Mouse (Mus musculus) right cerebral cortex, adult 2 months (tissue): ENCODE measurements around the gene Gm45521.
"Not testable (repeated sequence)": the region's sequence is repeated elsewhere in the genome, so short reads cannot be mapped to it uniquely, and the experiment has no call there.

Experiments used
- DNase-seq, 2 experiments: peaks; one replicate each; pipeline ENCODE4 v3.0.0; 2021 to 2022; ENCODE audit warnings: low spot score in 2 of 2

Gm45521 gene

DNA sequence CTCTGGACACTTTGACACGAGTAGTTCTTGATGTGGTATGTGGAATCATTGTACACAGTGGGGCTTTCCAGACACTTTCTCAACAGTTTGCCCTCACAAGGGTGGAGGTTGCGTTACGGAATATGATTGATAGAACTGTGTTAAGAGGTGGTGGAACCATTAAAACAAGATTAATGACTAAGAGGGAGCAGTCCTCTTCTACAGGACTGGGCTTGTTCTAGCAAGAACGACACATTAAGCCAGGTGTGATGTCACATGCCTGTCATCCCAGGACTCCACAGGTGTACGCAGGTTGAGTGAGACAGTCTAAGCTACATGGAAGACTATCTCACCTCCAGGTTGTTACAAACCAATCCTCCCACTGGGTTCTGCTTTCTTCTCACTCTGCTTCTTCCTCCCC is 42.3 kb downstream of the Gm45521 start:
- DNase-seq, result no peak

DNA sequence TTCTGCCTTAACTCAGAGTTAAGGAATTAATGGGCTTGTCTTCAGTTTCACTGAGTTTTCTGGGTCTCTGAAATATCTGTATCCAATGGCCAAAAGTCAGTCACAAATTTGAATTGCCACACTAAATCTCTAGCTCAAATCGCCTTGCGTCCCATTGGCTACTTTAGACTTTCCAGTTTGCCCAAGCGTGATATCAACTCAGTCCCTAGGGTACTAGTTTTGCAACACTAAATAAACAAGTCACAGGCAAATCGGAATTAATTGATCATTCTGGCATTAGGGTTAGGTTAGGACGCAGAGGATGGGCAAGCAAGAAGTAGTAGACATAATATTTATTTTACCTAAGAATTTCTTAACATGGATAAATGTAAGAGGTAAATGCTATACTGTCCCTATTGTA is 43.2 kb downstream of the Gm45521 start:
- no peak for DNase-seq

DNA sequence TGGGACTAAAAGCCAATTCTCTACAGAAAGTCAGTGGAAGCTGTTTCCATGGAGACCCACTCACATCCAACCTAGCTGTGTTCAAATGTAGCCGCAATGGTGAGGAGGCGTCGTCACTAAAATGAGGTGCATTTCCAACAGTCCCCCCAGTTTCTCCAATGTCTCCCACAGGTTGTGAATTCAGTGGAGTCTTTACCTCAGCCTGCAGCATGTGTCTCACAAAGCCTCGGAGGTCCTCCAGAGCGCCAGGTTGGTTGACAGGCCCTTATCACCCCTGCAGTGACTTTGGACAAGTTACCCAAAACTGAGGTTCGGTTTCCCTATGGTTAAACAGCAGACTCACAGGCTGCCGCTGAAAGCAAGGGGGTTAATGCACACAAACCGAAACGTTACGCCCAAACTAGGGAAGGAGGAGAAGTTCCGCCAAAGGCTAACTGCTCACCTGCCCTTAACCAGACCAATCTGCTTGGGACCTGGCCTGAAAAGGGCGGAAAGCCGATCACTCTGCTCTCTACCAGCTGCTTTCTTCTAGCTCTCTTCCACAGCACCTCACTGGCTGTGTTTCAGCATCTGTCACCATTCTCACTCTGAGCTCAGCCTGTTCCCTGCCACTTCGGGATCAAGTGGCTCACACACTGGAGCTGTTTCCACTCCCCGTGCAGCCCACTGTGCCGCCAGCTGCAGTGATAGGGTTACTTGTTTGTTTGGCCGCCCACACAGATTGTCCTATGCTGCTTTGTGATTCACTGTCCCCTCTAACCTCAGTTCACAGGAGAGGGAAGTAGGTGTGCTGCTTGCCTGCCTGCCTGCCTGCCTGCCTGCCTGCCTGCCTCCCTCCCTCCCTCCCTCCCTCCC is 44.0 kb downstream of the Gm45521 start:
- peak; percentile 65 to 68 for DNase-seq

DNA sequence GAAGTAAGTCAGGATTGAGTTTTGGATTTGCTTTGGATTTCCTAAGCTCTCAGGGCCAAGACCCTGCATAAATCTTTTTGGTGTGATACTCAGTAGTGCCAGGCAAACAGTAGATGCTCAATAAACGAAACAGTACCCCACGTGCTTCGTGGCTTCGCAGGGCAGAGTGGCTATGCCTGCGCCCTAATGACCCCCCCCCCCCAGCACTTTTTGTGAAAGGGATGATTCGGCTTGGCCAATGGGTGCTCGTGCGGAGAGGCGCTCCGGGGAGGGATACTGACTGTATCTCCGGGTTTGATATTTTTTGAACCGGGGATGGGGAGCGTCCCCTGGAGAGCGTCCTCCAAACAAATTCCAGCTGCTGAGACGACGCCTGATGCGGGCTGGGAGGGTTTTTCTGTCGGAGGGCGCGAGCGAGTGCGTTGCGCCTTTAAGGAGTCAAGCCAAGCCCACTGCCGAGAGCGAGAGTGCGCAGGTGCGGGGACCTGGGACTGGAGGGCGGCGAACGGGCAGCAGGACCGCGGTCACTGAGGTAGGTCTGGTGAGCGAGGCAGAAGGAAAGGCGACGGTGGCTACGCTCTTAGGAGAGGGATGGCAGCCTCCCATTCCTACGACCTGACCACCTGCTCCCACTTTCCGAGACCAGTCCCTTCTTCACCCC is 45.5 kb downstream of the Gm45521 start, which contains the start of gene Abhd6:
Gene Abhd6 (plus strand): TSS at position 471 of the 661 bp plus-strand sequence.
- DNase-seq, result peak; percentile 85 to 91

DNA sequence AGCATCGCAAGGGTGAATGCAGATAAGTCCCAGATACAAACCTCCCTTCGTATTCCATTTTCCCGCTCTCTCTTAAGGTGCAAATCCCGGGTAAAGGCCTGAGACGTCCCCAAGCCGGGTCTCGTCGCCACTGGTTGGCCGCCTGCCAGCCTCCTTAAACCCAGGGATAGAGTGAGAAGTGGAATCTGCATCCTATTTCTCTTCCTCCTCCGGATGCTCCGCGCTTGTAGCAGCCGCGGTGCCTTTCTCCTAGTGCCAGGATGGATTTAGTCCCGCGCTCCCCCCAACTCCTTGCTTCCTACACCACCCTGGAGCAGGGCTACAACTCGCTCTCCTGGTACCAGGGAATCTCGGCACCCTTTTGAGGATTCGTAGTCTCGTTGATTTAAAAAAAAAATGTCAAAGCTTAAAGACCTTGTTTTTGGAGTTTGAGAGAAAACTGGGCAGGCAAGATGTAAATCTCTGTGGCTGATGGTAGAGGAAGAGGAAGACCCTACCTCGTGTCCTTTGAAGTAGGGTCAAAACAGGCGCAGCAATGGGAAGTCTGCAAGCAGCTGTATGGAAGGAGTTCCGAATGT is 46.1 kb downstream of the Gm45521 start:
- peak; percentile 56 for DNase-seq

DNA sequence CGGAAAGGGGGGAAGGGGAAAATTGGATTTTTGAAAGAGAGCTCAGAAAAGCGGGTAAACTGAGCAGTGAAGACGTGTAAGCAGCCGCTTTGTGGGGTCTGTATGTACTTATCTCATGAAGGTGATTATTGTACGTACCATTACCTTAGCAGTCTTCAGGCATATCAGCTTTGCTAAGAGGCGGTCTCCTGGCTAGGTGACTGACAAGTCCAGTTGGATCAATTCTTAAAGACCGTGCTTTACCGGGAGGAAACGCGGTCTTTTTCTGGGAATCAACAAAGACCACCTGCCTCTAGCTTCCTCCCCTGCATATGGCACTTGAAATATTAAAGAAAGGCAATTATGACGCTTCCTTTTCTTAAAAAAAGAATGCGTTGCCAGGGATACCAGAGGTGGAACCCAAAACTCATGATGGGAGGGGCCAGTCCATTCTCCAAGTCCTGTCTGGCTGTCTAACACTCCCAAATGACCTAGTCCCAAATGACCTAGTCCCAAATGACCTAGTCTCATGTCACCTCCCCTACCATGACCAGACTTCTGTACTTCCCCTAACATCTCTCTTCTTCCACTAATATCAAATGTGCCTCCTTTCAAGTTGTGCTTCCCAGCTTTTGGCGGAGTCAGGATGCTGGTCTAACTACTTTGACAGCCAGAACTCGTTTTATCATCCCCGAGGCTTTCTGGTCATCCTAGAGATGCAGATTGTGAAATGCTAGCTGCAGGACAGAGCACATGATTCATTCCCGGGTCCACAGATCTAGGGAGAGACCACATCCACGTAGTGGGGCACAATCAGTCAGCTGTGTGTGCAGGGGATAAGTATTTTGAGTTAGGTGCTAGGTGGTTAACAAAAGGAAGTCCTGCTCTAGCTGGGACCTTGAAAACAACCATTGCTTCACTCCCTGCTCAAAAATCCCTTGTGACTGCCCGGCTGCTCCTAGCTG is 46.9 kb downstream of the Gm45521 start:
- peak in 1 of 2 experiments; percentile 43 for DNase-seq

DNA sequence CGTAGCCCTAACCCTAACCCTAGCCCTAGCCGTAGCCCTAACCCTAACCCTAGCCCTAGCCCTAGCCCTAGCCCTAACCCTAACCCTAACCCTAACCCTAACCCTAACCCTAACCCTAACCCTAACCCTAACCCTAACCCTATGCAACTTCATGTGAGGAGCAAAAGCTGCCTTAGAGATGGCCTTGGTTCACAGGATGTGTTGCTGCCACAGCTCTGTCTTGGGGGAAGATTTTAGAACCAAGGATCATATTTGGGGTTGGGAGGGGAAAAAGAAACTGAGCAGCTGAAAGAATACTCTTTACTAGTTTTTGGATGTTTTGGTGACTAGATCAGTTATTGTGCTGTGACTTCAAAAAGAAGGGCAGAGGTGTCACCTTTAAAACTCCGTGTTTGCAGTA is 49.0 kb downstream of the Gm45521 start:
- not testable (repeated sequence) for DNase-seq

DNA sequence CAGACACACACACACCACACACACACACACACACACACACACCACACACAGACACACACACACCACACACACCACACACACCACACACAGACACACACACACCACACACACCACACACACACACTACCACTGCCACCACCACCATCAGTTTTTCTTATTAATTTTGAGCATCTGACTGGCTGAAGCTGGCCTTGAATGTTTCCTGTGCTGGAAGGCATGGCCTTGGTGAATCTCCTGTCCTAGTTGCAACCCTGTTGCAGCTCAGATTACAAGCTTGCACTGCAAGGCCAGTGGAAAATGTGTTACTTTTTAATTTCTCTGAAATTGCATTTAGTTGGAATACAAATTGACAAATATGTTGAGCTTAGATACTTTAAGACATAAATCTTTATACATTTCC is 50.0 kb downstream of the Gm45521 start:
- no peak for DNase-seq

DNA sequence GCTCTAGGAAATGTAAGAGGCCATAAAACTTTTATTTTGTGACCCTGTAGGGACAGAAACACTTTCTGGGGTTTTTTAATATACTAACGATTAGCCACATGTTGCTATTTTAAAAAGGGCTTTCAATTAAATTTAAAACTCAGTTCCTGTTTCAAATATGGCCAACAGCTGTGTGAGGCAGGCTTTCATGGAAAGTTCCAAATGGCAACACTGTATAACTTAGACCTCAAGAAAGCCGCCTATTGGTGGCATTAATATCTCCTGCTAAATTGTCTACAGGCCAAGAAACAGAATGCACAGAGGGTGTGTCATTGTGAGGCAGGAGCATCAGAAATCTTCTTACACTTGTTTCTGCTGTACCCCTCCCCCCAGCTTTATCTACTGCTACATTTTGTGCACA is 50.4 kb downstream of the Gm45521 start:
- no peak for DNase-seq

DNA sequence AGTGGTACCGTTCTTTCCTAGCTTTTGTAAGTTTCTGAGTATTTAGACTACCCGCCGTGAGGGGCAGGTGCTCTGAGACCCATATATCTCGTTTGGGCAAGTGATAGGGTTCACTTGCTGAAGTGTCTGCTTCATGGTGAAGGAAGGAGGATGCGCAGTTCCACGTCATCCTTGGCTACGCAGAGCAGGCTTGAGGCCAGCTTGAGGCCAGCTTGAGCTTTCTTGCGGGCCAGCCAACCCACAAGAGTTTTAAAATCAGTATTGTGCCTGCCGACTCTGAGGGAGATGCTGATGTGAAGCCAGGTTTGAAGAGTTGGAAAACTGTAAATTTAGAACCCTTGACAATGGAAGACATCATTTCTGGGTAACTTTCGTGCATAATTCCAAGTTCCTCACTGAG is 50.8 kb downstream of the Gm45521 start:
- DNase-seq, result no peak
